Mouse (Mus musculus): Measurements from ENCODE around the gene Gm5741. TPM values are rescaled to one million over a fixed set of nuclear protein-coding genes. Genes with fewer than 3 reads are reported as not detected.

Gene Gm5741
- polyA plus RNA-seq, 1 experiment from 2014 or later: 1.5 TPM

GRCm38 (mm10) chr8:85036381-85036717 is 31.4 kb downstream of the Gm5741 start:
- H3K27me3 ChIP-seq: no peaks in the 10 kb centered on the region
- H3K9me3 ChIP-seq: no peaks in the 10 kb centered on the region
- 0% methylated on average over 9 of the region's 9 CpGs for whole genome bisulfite sequencing
- peaks cover 28% of the 10 kb centered on the region for H3K36me3 ChIP-seq
- peak overlapping the region; percentile 76 for H3K4me3 ChIP-seq
- peak overlapping the region; percentile 99 for H3K4me2 ChIP-seq
- peak; percentile 57 for ATAC-seq (ENCODE audit: low read depth)
- peak overlapping the region; percentile 77 for H3K9ac ChIP-seq
- peaks cover 29% of the 10 kb centered on the region for H3K4me1 ChIP-seq (replicated peaks)
- peak overlapping the region; percentile 76 for H3K27ac ChIP-seq (replicated peaks)

GRCm38 (mm10) chr8:85035728-85036310 is 32.0 kb downstream of the Gm5741 start:
- peak overlapping the region; percentile 99 for H3K4me2 ChIP-seq
- H3K9ac ChIP-seq: peak overlapping the region; percentile 77
- H3K9me3 ChIP-seq: no peaks in the 10 kb centered on the region
- peaks cover 29% of the 10 kb centered on the region for H3K4me1 ChIP-seq (replicated peaks)
- ATAC-seq (ENCODE audit: low read depth): peak; percentile 10; the same call in 1 of the 2 replicates
- peak overlapping the region; percentile 76 for H3K27ac ChIP-seq (replicated peaks)
- WGBS: under 1% methylated on average over 15 of the region's 15 CpGs
- no peaks in the 10 kb centered on the region for H3K27me3 ChIP-seq
- H3K36me3 ChIP-seq: peaks cover 27% of the 10 kb centered on the region
- H3K4me3 ChIP-seq: peak overlapping the region; percentile 76

- Histone ChIP-seq H3K27ac (replicated peaks) (no peak overlapping the region), H3K4me1 (replicated peaks) (peaks cover 29% of the 10 kb centered on the region), H3K9ac (peak overlapping the region; percentile 77), H3K9me3 (no peaks in the 10 kb centered on the region), H3K4me3 (peak overlapping the region; percentile 76), H3K27me3 (no peaks in the 10 kb centered on the region), H3K4me2 (peak overlapping the region; percentile 99), H3K36me3 (peaks cover 27% of the 10 kb centered on the region)
- 7% methylated on average over 12 of the region's 12 CpGs for WGBS
- ATAC-seq (ENCODE audit: low read depth): no peak
These were observed 32.5 kb downstream of the Gm5741 start for GRCm38 (mm10) chr8:85035165-85035727.

- Histone ChIP-seq H3K9ac (peak overlapping the region; percentile 77), H3K27ac (replicated peaks) (no peak overlapping the region), H3K4me3 (peak overlapping the region; percentile 76), H3K27me3 (no peaks in the 10 kb centered on the region), H3K4me2 (peak overlapping the region; percentile 99), H3K9me3 (no peaks in the 10 kb centered on the region), H3K36me3 (peaks cover 32% of the 10 kb centered on the region), H3K4me1 (replicated peaks) (peaks cover 29% of the 10 kb centered on the region)
- ATAC-seq (ENCODE audit: low read depth): no peak
- 4% methylated on average over 13 of the region's 13 CpGs for WGBS
These were observed 33.0 kb downstream of the Gm5741 start for GRCm38 (mm10) chr8:85034764-85035163.

- ATAC-seq (ENCODE audit: low read depth): no peak
- H3K4me2 ChIP-seq: no peak overlapping the region
- no peak overlapping the region for H3K9ac ChIP-seq
- no peaks in the 10 kb centered on the region for H3K9me3 ChIP-seq
- no peaks in the 10 kb centered on the region for H3K27me3 ChIP-seq
- H3K4me1 ChIP-seq (replicated peaks): peaks cover 28% of the 10 kb centered on the region
- H3K36me3 ChIP-seq: peaks cover 37% of the 10 kb centered on the region
- H3K4me3 ChIP-seq: no peak overlapping the region
- WGBS: 61% methylated on average over 1 of the region's 1 CpGs
- no peak overlapping the region for H3K27ac ChIP-seq (replicated peaks)
These were observed 33.9 kb downstream of the Gm5741 start for GRCm38 (mm10) chr8:85033867-85034266.

GRCm38 (mm10) chr8:85032622-85033311 is 35.0 kb downstream of the Gm5741 start:
- Histone ChIP-seq H3K4me1 (replicated peaks) (peaks cover 30% of the 10 kb centered on the region), H3K36me3 (peaks cover 37% of the 10 kb centered on the region), H3K9ac (no peak overlapping the region), H3K9me3 (no peaks in the 10 kb centered on the region), H3K27ac (replicated peaks) (no peak overlapping the region), H3K4me2 (no peak overlapping the region), H3K27me3 (no peaks in the 10 kb centered on the region), H3K4me3 (no peak overlapping the region)
- WGBS: 90% methylated on average over 4 of the region's 4 CpGs
- no peak for ATAC-seq (ENCODE audit: low read depth)

GRCm38 (mm10) chr8:85029271-85029670 is 38.5 kb downstream of the Gm5741 start:
- Histone ChIP-seq H3K9me3 (no peaks in the 10 kb centered on the region), H3K36me3 (peaks cover 37% of the 10 kb centered on the region), H3K9ac (peak overlapping the region; percentile 99; the same call in 1 of the 2 replicates), H3K27me3 (no peaks in the 10 kb centered on the region), H3K4me1 (replicated peaks) (peaks cover 35% of the 10 kb centered on the region), H3K4me3 (no peak overlapping the region; the same call in 1 of the 2 replicates), H3K4me2 (peak overlapping the region; percentile 96), H3K27ac (replicated peaks) (no peak overlapping the region)
- no peak for ATAC-seq (ENCODE audit: low read depth)
- 94% methylated on average over 14 of the region's 14 CpGs for WGBS

GRCm38 (mm10) chr8:85027922-85028321 is 39.9 kb downstream of the Gm5741 start:
- H3K9ac ChIP-seq: peak overlapping the region; percentile 99
- no peak for ATAC-seq (ENCODE audit: low read depth)

GRCm38 (mm10) chr8:85027516-85027855 is 40.3 kb downstream of the Gm5741 start:
- ATAC-seq (ENCODE audit: low read depth): no peak
- under 1% methylated on average over 13 of the region's 13 CpGs for WGBS
- Histone ChIP-seq H3K27ac (replicated peaks) (peak overlapping the region; percentile 93), H3K27me3 (no peaks in the 10 kb centered on the region), H3K36me3 (peaks cover 46% of the 10 kb centered on the region), H3K4me1 (replicated peaks) (peaks cover 43% of the 10 kb centered on the region), H3K4me3 (peak overlapping the region; percentile 86), H3K4me2 (peak overlapping the region; percentile 96), H3K9me3 (no peaks in the 10 kb centered on the region), H3K9ac (peak overlapping the region; percentile 99)

More at GRCm38 (mm10) chr8:85027922-85028321, 39.9 kb downstream of the Gm5741 start:
- 25% methylated on average over 2 of the region's 2 CpGs for WGBS
- Histone ChIP-seq H3K4me1 (replicated peaks) (peaks cover 43% of the 10 kb centered on the region), H3K36me3 (peaks cover 46% of the 10 kb centered on the region), H3K4me2 (peak overlapping the region; percentile 96), H3K27me3 (no peaks in the 10 kb centered on the region), H3K9me3 (no peaks in the 10 kb centered on the region), H3K4me3 (peak overlapping the region; percentile 86), H3K27ac (replicated peaks) (0 out of 2 replicates have a peak overlapping the region, but pooled peaks have one; percentile 7)

GRCm38 (mm10) chr8:85026670-85027515 is 40.9 kb downstream of the Gm5741 start, which contains the start of gene Trir:
TSS of gene Trir (plus strand) at chr8:85026823.
- H3K27me3 ChIP-seq: no peaks in the 10 kb centered on the region
- H3K4me2 ChIP-seq: peak within 1 kb of the TSS; percentile 96
- under 1% methylated on average over 75 of the region's 75 CpGs for WGBS
- H3K36me3 ChIP-seq: peaks cover 46% of the 10 kb centered on the region
- ATAC-seq (ENCODE audit: low read depth): peak; percentile 69
- peak within 1 kb of the TSS; percentile 99 for H3K9ac ChIP-seq
- H3K4me1 ChIP-seq (replicated peaks): peaks cover 43% of the 10 kb centered on the region
- peak within 1 kb of the TSS; percentile 86 for H3K4me3 ChIP-seq
- H3K27ac ChIP-seq (replicated peaks): peak within 1 kb of the TSS; percentile 93
- no peaks in the 10 kb centered on the region for H3K9me3 ChIP-seq

GRCm38 (mm10) chr8:85025098-85025932 is 42.5 kb downstream of the Gm5741 start, which contains the start of gene Asna1:
TSS of gene Asna1 (minus strand) at chr8:85025281.
- H3K9ac ChIP-seq: peak within 1 kb of the TSS; percentile 89
- WGBS: 6% methylated on average over 30 of the region's 30 CpGs
- peak within 1 kb of the TSS; percentile 93 for H3K27ac ChIP-seq (replicated peaks)
- no peaks in the 10 kb centered on the region for H3K9me3 ChIP-seq
- no peaks in the 10 kb centered on the region for H3K27me3 ChIP-seq
- H3K36me3 ChIP-seq: peaks cover 48% of the 10 kb centered on the region
- peak within 1 kb of the TSS; percentile 86 for H3K4me3 ChIP-seq
- H3K4me2 ChIP-seq: peak within 1 kb of the TSS; percentile 96
- peak; percentile 87 for ATAC-seq (ENCODE audit: low read depth)
- H3K4me1 ChIP-seq (replicated peaks): peaks cover 43% of the 10 kb centered on the region

Data from neural tube, embryonic 13.5 days (tissue).